Mouse (Mus musculus) embryonic fibroblast, embryonic 13.5 days (primary cell): ENCODE data around the gene Sucnr1.

Source experiments
- CTCF ChIP-seq: IDR thresholded peaks from 2 replicates; pipeline ENCODE4 v1.5.1; 2011; ENCODE audit warnings: mild to moderate bottlenecking, control low read depth, low read length, moderate library complexity, borderline replicate concordance; ENCODE audit not compliant: insufficient read depth
- POLR2A ChIP-seq: IDR thresholded peaks from 2 replicates; pipeline ENCODE4 v1.6.1; 2011; ENCODE audit warnings: low read depth, mild to moderate bottlenecking, control low read depth, low read length, moderate library complexity

- no peak for TF ChIP-seq POLR2A
- TF ChIP-seq CTCF, result no peak
Observed at GRCm38 (mm10) chr3:60135801-60136200, 54.1 kb downstream of the Sucnr1 start.
